8 mouse cellular contexts compared by ENCODE assay signal in genomic region chr1:119457993-119458605, GRCm38 (mm10). TPM values are rescaled to one million over a fixed set of nuclear protein-coding genes. Genes with fewer than 3 reads are reported as not detected.
A peak's percentile ranks its signal among the peaks of the same experiment; 100 is the strongest.
DNase-seq lines count a peak whose midpoint lies in the region; ATAC-seq lines count a peak whose summit lies in the region.

No protein-coding gene starts in this region.

- DNase-seq in hindbrain, embryonic 10.5 days (ENCODE audit: low spot score) = peak; percentile 71
- peak; percentile 39 for DNase-seq in c-Kit-positive CD71-positive TER-119-negative erythroid progenitor cells, embryonic 14.5 days (ENCODE audit: low read depth)
- DNase-seq in heart, postnatal 4 days = peak; percentile 75
- peak; percentile 76 to 81 for DNase-seq in layer of hippocampus, postnatal 10 days (ENCODE audit: low spot score in 2 of 2)
- DNase-seq in right cerebral cortex, postnatal 14 days = peak; percentile 61

- no peaks in the 10 kb centered on the region for H3K36me3 ChIP-seq in hindbrain, embryonic 10.5 days
- no peaks in the 10 kb centered on the region for H3K36me3 ChIP-seq in hindbrain, embryonic 12.5 days
- no peaks in the 10 kb centered on the region for H3K36me3 ChIP-seq in forebrain, embryonic 15.5 days

- H3K4me3 ChIP-seq in hindbrain, embryonic 10.5 days = no peak overlapping the region
- H3K4me3 ChIP-seq in hindbrain, embryonic 12.5 days = no peak overlapping the region
- no peak overlapping the region for H3K4me3 ChIP-seq in forebrain, embryonic 15.5 days

- H3K9ac ChIP-seq in hindbrain, embryonic 12.5 days = no peak overlapping the region
- no peak overlapping the region for H3K9ac ChIP-seq in forebrain, embryonic 15.5 days (replicated peaks)

- WGBS in hindbrain, embryonic 10.5 days = 22% methylated on average over 10 of the region's 10 CpGs
- WGBS in hindbrain, embryonic 12.5 days = 23% methylated on average over 10 of the region's 10 CpGs
- WGBS in forebrain, embryonic 15.5 days = 5% methylated on average over 10 of the region's 10 CpGs

- H3K27me3 ChIP-seq in hindbrain, embryonic 10.5 days (ENCODE audit: insufficient read depth, poor library complexity, severe bottlenecking) = peaks cover 14% of the 10 kb centered on the region
- peaks cover 4% of the 10 kb centered on the region; the same call in 1 of the 2 replicates for H3K27me3 ChIP-seq in hindbrain, embryonic 12.5 days
- no peaks in the 10 kb centered on the region for H3K27me3 ChIP-seq in forebrain, embryonic 15.5 days

- no peak for ATAC-seq in hindbrain, embryonic 12.5 days (ENCODE audit: low FRiP score)
- peak; percentile 49 for ATAC-seq in forebrain, embryonic 15.5 days (replicated peaks)
- ATAC-seq in megakaryocyte progenitor cell, adult 5-6 weeks (replicated peaks; ENCODE audit: poor library complexity) = peak; percentile 79

- H3K4me2 ChIP-seq in hindbrain, embryonic 12.5 days (replicated peaks) = no peak overlapping the region
- H3K4me2 ChIP-seq in forebrain, embryonic 15.5 days (replicated peaks) = peak overlapping the region; percentile 20; the same call in 1 of the 2 replicates

- H3K4me1 ChIP-seq in hindbrain, embryonic 10.5 days (replicated peaks) = peaks cover 6% of the 10 kb centered on the region; the same call in 1 of the 2 replicates
- no peaks in the 10 kb centered on the region for H3K4me1 ChIP-seq in hindbrain, embryonic 12.5 days
- peaks cover 25% of the 10 kb centered on the region for H3K4me1 ChIP-seq in forebrain, embryonic 15.5 days

- no peaks in the 10 kb centered on the region for H3K9me3 ChIP-seq in hindbrain, embryonic 10.5 days
- H3K9me3 ChIP-seq in hindbrain, embryonic 12.5 days (replicated peaks) = no peaks in the 10 kb centered on the region
- no peaks in the 10 kb centered on the region for H3K9me3 ChIP-seq in forebrain, embryonic 15.5 days

- H3K27ac ChIP-seq in hindbrain, embryonic 10.5 days = no peak overlapping the region
- H3K27ac ChIP-seq in hindbrain, embryonic 12.5 days = no peak overlapping the region
- peak overlapping the region; percentile 63 for H3K27ac ChIP-seq in forebrain, embryonic 15.5 days (replicated peaks)

RNA-seq across cellular contexts. Expression of gene Inhbb, which starts 36.1 kb away (rescaled TPM):
- polyA plus RNA-seq in hindbrain, embryonic 10.5 days (2016; fragmentation: Nextera tagmentation; extraction: Ambion mirVana) = 0.14 and 0.31 TPM in 2 replicates
- 2.1 TPM in 2 replicates for polyA plus RNA-seq in hindbrain, embryonic 12.5 days (2016; fragmentation: Nextera tagmentation; extraction: Ambion mirVana)
- polyA plus RNA-seq in forebrain, embryonic 15.5 days (2015; fragmentation: Nextera tagmentation; extraction: Ambion mirVana) = 6.6 TPM in 2 replicates
- total RNA-seq in heart, postnatal 4 days (2021) = 1 to 10 TPM; 1.4 to 1.8 TPM
- 10 to 100 TPM; 17.2 to 17.3 TPM for total RNA-seq in layer of hippocampus, postnatal 10 days (2021)
- not detected in 2 replicates for total RNA-seq in megakaryocyte progenitor cell, adult 5-6 weeks (2015)
- not detected in 2 replicates for total RNA-seq in megakaryocyte progenitor cell, adult 5-6 weeks (2017)

RNA-seq across cellular contexts. Expression of gene Ralb, which starts 46.5 kb away (rescaled TPM):
- polyA plus RNA-seq in hindbrain, embryonic 10.5 days (2016; fragmentation: Nextera tagmentation; extraction: Ambion mirVana) = 96.8 and 103 TPM in 2 replicates
- polyA plus RNA-seq in hindbrain, embryonic 12.5 days (2016; fragmentation: Nextera tagmentation; extraction: Ambion mirVana) = 97.7 and 99.9 TPM in 2 replicates
- polyA plus RNA-seq in forebrain, embryonic 15.5 days (2015; fragmentation: Nextera tagmentation; extraction: Ambion mirVana) = 50.5 and 50.9 TPM in 2 replicates
- 10 to 100 TPM; 59.2 to 62.2 TPM for total RNA-seq in heart, postnatal 4 days (2021)
- 10 to 100 TPM; 33.9 to 40.3 TPM for total RNA-seq in layer of hippocampus, postnatal 10 days (2021)
- total RNA-seq in megakaryocyte progenitor cell, adult 5-6 weeks (2015) = 10.4 and 12.1 TPM in 2 replicates
- total RNA-seq in megakaryocyte progenitor cell, adult 5-6 weeks (2017) = 23.6 and 24.3 TPM in 2 replicates

Comparison
In these comparisons a context has a peak if more than half of its experiments do, and no peak if none do; other contexts are left out.
1. RNA of gene Inhbb, which starts 36.1 kb away (total RNA-seq): 17.2 to 17.3 TPM in layer of hippocampus, postnatal 10 days; 1.4 to 1.8 TPM in heart, postnatal 4 days and not detected in megakaryocyte progenitor cell, adult 5-6 weeks; every median in the first group is over 4 times any median in the second.
2. Peak in every context shown above with its lines, with median percentiles within 50 percentile points of each other: DNase-seq.